Mouse (Mus musculus): ENCODE results near the gene Epha2. TPM values are rescaled to one million over a fixed set of nuclear protein-coding genes. Genes with fewer than 3 reads are reported as not detected.

The Epha2 gene
- total RNA-seq, 2 experiments from 2014 or later = 0.99 to 1.4 TPM

DNA sequence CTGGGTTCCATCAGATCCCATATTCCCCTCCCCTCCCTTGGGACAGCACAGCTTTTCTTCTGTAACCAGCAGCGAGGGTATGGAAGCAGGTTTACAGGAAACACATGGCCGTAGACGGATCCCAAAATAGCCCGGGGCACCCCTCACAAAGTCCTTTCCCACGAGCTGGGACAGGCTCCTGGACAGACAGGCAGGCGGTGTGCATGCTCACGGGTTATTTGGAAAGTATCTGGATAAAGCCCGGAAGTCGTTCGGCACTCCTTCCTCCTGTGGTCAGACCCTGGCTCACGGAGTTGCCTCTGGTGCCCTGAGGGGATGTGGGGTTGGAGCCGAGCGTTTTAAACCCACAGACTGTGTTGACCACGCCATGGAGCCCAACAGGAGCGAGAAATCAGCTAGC is 24.6 kb downstream of the Epha2 start:
- DNase-seq (ENCODE audit: low spot score in 2 of 2) = no peak

DNA sequence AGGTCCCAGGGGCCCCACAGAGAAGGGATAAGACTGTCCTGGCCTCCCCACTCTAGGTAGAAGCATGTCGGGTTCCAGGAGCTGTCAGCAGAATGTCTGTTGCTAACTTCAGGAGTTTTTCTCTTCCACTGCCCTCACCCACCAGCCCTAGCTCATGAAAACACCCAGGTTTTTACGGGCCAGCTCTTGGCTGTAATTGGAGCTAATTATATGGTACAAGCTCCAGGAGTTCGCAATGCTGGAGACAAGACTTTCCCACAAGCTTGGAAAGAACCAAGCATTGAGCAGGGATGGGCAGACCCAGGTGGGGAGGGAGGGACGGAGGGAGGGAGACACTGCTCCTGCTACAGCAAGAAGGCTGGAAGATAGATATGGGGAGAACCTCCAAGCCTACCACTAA is 26.0 kb downstream of the Epha2 start:
- DNase-seq (ENCODE audit: low spot score in 2 of 2) = no peak

- DNase-seq (ENCODE audit: low spot score in 2 of 2) = no peak
Measured at GRCm38 (mm10) chr4:141328742-141329141, 27.7 kb downstream of the Epha2 start.

- DNase-seq (ENCODE audit: low spot score in 2 of 2) = no peak
Measured at GRCm38 (mm10) chr4:141329968-141330367, 28.9 kb downstream of the Epha2 start.

DNA sequence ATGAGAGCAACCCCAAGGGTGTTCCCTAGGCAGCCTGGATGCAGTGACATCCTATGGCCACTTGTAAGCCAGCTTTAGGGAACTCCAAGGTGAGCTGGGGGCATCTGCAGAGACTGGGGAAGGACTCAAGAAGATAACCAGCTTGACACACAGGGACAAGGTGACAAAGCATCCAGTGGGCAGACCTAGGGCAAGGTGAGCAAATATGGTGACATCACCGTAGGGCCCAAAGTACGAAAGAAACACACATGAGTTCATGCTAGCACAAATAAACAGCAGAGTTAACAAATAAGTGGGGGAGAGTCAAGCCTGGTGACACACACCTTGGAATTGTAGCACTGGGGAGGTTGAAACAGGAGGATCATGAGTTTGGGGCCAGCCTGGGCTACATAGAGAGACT is 30.4 kb downstream of the Epha2 start:
- DNase-seq (ENCODE audit: low spot score in 2 of 2) = no peak

- no peak for DNase-seq (ENCODE audit: low spot score in 2 of 2)
Measured at GRCm38 (mm10) chr4:141332258-141332657, 31.2 kb downstream of the Epha2 start.

DNA sequence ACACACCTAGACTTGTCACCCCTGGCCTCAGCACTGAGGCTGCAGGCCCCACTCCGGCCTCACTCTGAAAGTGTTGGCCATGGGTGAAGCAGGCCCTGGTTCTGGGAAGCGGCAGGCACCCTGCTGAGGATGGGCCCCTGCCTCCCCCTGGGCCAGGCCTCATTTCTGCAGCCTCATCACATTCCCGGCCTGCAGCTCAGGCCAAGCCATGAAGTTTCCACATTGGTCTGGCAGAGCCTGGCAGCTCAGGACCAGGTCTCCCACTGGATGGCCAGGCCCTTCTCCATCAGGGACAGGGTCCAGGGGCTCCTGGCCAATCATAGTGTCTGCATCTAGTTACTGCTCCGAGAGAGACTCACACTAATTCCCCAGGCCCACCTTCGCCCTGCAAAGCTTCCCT is 33.7 kb downstream of the Epha2 start:
- no peak for DNase-seq (ENCODE audit: low spot score in 2 of 2)

DNA sequence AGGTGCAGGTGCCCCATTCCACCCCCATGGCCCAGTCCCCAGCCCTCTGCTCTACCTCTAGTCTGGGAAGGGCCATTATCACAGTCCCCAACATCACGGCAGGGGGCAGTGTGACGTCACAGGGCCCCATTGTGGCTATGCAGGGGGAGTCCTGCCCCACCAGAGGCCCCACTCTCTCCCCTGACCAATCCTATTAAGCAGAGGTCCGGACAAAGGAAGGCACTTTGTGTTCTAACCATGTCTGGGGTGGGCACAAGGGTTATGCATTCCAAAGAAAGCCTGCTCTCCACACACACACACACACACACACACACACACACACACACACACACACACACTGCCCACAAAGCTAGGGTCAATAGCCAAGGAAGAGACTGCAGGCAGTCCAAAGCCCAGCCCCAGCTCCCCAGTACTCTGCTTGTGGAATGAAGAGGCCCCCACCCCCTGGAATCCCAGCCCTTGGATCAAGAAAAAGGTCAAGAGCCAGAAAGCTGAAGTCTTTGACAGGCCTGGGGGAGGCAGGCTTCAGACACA is 34.3 kb downstream of the Epha2 start:
- no peak for DNase-seq (ENCODE audit: low spot score in 2 of 2)

- DNase-seq (ENCODE audit: low spot score in 2 of 2) = no peak
Measured at GRCm38 (mm10) chr4:141336196-141336595, 35.2 kb downstream of the Epha2 start.

GRCm38 (mm10) chr4:141337986-141338385 is 36.9 kb downstream of the Epha2 start:
- DNase-seq (ENCODE audit: low spot score in 2 of 2) = no peak

GRCm38 (mm10) chr4:141338853-141339252 is 37.8 kb downstream of the Epha2 start:
- DNase-seq (ENCODE audit: low spot score in 2 of 2) = no peak

- DNase-seq (ENCODE audit: low spot score in 2 of 2) = no peak
Measured at GRCm38 (mm10) chr4:141341477-141341876, 40.4 kb downstream of the Epha2 start.

DNA sequence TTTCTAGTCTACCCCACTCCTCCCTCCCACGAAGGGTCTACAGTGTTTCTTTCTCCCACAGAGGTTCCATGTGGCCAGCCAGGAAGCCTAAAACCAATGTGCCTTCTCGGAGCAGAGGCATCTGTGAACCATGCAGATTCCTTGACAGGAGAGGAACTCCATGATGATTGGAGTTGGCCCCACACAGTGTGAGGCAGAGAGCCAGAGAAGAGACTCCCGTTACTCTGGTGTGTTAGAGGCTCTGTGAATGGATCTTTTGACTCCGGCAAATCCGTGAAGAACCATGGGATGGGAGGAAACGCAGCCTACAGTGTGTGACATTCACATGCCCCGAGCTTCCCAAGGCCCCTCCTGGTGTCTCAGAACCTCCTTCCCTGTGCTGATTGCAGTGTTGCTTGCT is 42.5 kb downstream of the Epha2 start:
- DNase-seq (ENCODE audit: low spot score in 2 of 2) = no peak

DNA sequence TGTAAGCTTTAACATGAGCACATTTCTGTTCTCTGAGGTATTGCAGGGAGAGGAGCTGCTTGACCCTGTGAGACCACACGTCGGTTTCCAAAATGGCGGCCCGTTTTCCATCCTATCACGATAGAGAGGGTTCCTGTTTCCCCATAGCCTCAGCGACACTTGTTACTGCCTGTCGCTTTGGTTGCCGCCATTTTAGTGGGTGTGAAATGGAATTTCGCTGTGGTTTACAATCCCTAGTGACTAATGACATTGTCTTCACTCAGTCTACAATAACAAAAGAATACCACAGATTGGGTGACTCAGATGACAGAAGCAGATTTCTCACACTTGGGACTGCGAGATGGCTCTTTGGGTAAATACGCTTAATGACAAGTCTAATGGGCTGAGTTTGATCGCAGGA is 44.2 kb downstream of the Epha2 start:
- DNase-seq (ENCODE audit: low spot score in 2 of 2) = no peak

GRCm38 (mm10) chr4:141347365-141347797 is 46.3 kb downstream of the Epha2 start:
- DNase-seq (ENCODE audit: low spot score in 2 of 2) = no peak

DNA sequence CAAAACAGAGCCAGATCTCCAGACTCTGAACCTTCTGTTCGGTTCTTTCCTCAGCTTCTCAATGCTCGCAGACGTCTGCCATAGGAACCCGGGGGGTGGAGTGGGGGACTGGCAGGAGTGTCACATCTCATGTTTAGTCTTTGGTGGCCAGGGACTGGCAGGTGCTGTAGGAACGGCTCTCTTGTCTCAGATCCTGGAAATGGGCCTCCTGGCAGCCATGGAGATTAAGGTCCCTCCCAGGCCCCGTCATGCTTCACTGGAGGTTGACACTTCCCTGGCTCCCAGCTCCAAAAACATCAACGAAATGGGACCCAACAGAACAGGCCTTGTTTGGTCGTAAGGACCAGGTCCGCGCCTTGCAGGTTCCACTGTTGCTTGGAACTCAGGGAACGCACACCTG is 47.6 kb downstream of the Epha2 start:
- no peak for DNase-seq (ENCODE audit: low spot score in 2 of 2)

DNA sequence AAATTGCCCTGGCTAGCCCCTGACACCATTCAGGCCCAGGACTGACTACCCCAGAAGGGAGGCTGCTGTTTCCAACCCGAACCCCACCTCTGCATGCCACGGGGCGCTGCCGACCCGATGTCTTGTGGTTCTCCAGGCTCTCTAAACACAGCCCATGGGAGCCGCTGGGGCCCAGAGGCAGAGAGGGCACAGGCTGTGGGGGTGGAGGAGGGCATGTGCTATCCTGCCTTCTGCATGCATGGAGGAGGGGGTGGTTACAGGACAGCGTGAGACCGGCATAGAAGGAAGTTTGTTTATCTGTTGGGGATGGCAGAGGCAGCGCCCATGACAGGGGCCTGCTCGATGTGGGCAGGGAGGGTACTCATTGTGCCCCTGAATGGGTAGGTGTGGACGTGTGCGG is 49.0 kb downstream of the Epha2 start:
- DNase-seq (ENCODE audit: low spot score in 2 of 2) = no peak

- DNase-seq (ENCODE audit: low spot score in 2 of 2) = no peak
Measured at GRCm38 (mm10) chr4:141351972-141352371, 50.9 kb downstream of the Epha2 start.

DNA sequence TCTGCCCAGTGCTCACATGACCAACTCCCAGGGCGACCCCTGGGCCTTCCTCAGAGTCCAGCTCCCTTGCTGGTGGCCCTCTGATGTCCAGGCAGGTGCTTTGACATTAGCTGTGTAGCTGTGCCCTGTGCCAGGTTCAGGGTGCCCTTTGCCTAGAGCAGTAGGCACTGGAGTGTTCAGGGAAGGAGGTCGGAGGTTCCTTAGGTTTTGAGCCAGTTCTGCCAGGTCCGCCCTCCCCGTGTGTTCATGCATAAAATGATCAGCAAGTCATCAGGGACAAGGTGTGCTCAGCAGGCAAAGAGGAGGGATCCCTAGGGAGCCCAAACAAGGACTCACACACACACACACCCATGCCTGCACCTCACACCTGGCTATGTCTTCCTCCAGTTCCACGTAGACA is 51.9 kb downstream of the Epha2 start:
- DNase-seq (ENCODE audit: low spot score in 2 of 2) = no peak

- DNase-seq (ENCODE audit: low spot score in 2 of 2) = no peak
Measured at GRCm38 (mm10) chr4:141353868-141354267, 52.8 kb downstream of the Epha2 start.

- no peak for DNase-seq (ENCODE audit: low spot score in 2 of 2)
Measured at GRCm38 (mm10) chr4:141357811-141358210, 56.8 kb downstream of the Epha2 start.

DNA sequence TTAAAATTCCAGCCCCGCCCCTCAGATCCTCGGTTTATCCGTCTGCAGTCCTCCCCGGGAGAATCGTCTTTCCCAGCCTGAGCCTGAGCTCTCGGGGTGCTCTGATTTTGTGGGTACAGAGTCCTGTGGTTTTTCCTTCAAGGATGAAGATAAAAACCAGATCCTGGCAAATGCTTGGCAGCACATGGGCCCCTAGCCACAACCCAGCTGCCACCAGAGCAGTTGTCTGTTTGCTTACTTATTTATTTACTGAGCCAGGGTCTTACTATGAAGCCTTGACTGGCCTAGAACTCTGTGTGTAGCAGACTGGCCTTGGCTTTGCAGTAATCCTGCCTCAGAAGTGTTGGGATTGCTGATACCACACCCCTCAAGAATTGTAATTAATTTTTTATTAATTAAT is 58.2 kb downstream of the Epha2 start:
- no peak for DNase-seq (ENCODE audit: low spot score in 2 of 2)

DNA sequence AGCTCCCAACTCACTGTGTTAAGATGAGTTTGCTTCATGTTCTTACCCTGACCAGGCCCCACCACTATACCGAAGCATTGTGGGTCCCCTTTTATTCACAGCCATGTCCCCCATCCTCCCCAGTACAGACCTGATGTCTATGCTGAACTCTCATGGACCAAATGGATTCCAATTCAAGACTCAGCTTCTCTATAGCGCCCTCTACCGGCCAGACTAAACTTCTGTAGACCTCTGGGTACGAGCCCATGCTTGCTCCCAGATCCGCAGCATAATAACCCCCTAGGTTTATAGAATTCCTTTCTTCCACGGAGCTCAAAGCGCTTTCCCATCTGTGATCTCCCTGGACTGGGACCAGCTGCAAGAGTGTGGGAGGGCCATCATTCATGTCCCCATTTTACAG is 59.8 kb downstream of the Epha2 start:
- peak in 1 of 2 experiments; percentile 11 for DNase-seq (ENCODE audit: low spot score in 2 of 2)

Data from layer of hippocampus, adult 18-20 months (tissue).